Mouse (Mus musculus): Measurements from ENCODE around the gene Prkce. TPM values are rescaled to one million over a fixed set of nuclear protein-coding genes. Genes with fewer than 3 reads are reported as not detected.

Prkce gene
- polyA plus RNA-seq, 1 experiment from 2014 or later, result 35.7 TPM

- Histone ChIP-seq H3K9ac (ENCODE audit: low read depth, low read length) (no peak overlapping the region), H3K27ac (ENCODE audit: low read depth, low read length) (no peak overlapping the region), H3K4me2 (ENCODE audit: low read length) (no peak overlapping the region), H3K36me3 (ENCODE audit: control insufficient read depth, insufficient read depth, low read length) (no peaks in the 10 kb centered on the region), H3K27me3 (replicated peaks; ENCODE audit: control insufficient read depth, insufficient read depth, low read length) (no peaks in the 10 kb centered on the region), H3K4me3 (ENCODE audit: low read length) (no peak overlapping the region), H3K4me1 (ENCODE audit: control insufficient read depth, insufficient read depth, low read depth, low read length) (no peaks in the 10 kb centered on the region), H3K9me3 (ENCODE audit: control insufficient read depth, low read length) (no peaks in the 10 kb centered on the region)
- WGBS, result 91% methylated on average over 4 of the region's 4 CpGs
- no peak for ATAC-seq
These were observed 440.4 kb downstream of the Prkce start for GRCm38 (mm10) chr17:86607981-86608380.

GRCm38 (mm10) chr17:86610271-86610969 lies 442.8 kb downstream of the Prkce start:
- no peaks in the 10 kb centered on the region for H3K9me3 ChIP-seq (ENCODE audit: control insufficient read depth, low read length)
- no peaks in the 10 kb centered on the region for H3K36me3 ChIP-seq (ENCODE audit: control insufficient read depth, insufficient read depth, low read length)
- no peaks in the 10 kb centered on the region for H3K4me1 ChIP-seq (ENCODE audit: control insufficient read depth, insufficient read depth, low read depth, low read length)
- no peak overlapping the region for H3K9ac ChIP-seq (ENCODE audit: low read depth, low read length)
- no peaks in the 10 kb centered on the region for H3K27me3 ChIP-seq (replicated peaks; ENCODE audit: control insufficient read depth, insufficient read depth, low read length)
- no peak for ATAC-seq
- H3K4me2 ChIP-seq (ENCODE audit: low read length), result no peak overlapping the region
- no peak overlapping the region for H3K27ac ChIP-seq (ENCODE audit: low read depth, low read length)
- H3K4me3 ChIP-seq (ENCODE audit: low read length), result no peak overlapping the region
- 87% methylated on average over 8 of the region's 8 CpGs for WGBS

- WGBS, result 61% methylated on average over 5 of the region's 5 CpGs
- Histone ChIP-seq H3K27ac (ENCODE audit: low read depth, low read length) (no peak overlapping the region), H3K9me3 (ENCODE audit: control insufficient read depth, low read length) (no peaks in the 10 kb centered on the region), H3K36me3 (ENCODE audit: control insufficient read depth, insufficient read depth, low read length) (no peaks in the 10 kb centered on the region), H3K4me1 (ENCODE audit: control insufficient read depth, insufficient read depth, low read depth, low read length) (no peaks in the 10 kb centered on the region), H3K27me3 (replicated peaks; ENCODE audit: control insufficient read depth, insufficient read depth, low read length) (no peaks in the 10 kb centered on the region), H3K4me3 (ENCODE audit: low read length) (no peak overlapping the region), H3K9ac (ENCODE audit: low read depth, low read length) (no peak overlapping the region), H3K4me2 (ENCODE audit: low read length) (no peak overlapping the region)
- no peak for ATAC-seq
These were observed 444.2 kb downstream of the Prkce start for GRCm38 (mm10) chr17:86611772-86612171.

- ATAC-seq, result no peak
- Histone ChIP-seq H3K36me3 (ENCODE audit: control insufficient read depth, insufficient read depth, low read length) (no peaks in the 10 kb centered on the region), H3K27ac (ENCODE audit: low read depth, low read length) (no peak overlapping the region), H3K9ac (ENCODE audit: low read depth, low read length) (no peak overlapping the region), H3K4me3 (ENCODE audit: low read length) (no peak overlapping the region), H3K27me3 (replicated peaks; ENCODE audit: control insufficient read depth, insufficient read depth, low read length) (no peaks in the 10 kb centered on the region), H3K4me2 (ENCODE audit: low read length) (no peak overlapping the region), H3K4me1 (ENCODE audit: control insufficient read depth, insufficient read depth, low read depth, low read length) (peaks cover 5% of the 10 kb centered on the region; the same call in 1 of the 2 replicates), H3K9me3 (ENCODE audit: control insufficient read depth, low read length) (no peaks in the 10 kb centered on the region)
- WGBS, result 86% methylated on average over 13 of the region's 13 CpGs
These were observed 448.2 kb downstream of the Prkce start for GRCm38 (mm10) chr17:86615592-86616291.

- H3K9ac ChIP-seq (ENCODE audit: low read depth, low read length), result no peak overlapping the region
- H3K27ac ChIP-seq (ENCODE audit: low read depth, low read length), result no peak overlapping the region
- no peak overlapping the region for H3K4me3 ChIP-seq (ENCODE audit: low read length)
- 76% methylated on average over 3 of the region's 3 CpGs for WGBS
- H3K36me3 ChIP-seq (ENCODE audit: control insufficient read depth, insufficient read depth, low read length), result no peaks in the 10 kb centered on the region
- no peak for ATAC-seq
- no peaks in the 10 kb centered on the region for H3K9me3 ChIP-seq (ENCODE audit: control insufficient read depth, low read length)
- H3K4me2 ChIP-seq (ENCODE audit: low read length), result no peak overlapping the region
- no peaks in the 10 kb centered on the region for H3K27me3 ChIP-seq (replicated peaks; ENCODE audit: control insufficient read depth, insufficient read depth, low read length)
- H3K4me1 ChIP-seq (ENCODE audit: control insufficient read depth, insufficient read depth, low read depth, low read length), result peaks cover 5% of the 10 kb centered on the region; the same call in 1 of the 2 replicates
These were observed 450.1 kb downstream of the Prkce start for GRCm38 (mm10) chr17:86617570-86618237.

- Histone ChIP-seq H3K36me3 (ENCODE audit: control insufficient read depth, insufficient read depth, low read length) (no peaks in the 10 kb centered on the region), H3K4me2 (ENCODE audit: low read length) (no peak overlapping the region), H3K27me3 (replicated peaks; ENCODE audit: control insufficient read depth, insufficient read depth, low read length) (no peaks in the 10 kb centered on the region), H3K27ac (ENCODE audit: low read depth, low read length) (no peak overlapping the region), H3K4me3 (ENCODE audit: low read length) (no peak overlapping the region), H3K4me1 (ENCODE audit: control insufficient read depth, insufficient read depth, low read depth, low read length) (peaks cover 5% of the 10 kb centered on the region; the same call in 1 of the 2 replicates), H3K9ac (ENCODE audit: low read depth, low read length) (no peak overlapping the region), H3K9me3 (ENCODE audit: control insufficient read depth, low read length) (no peaks in the 10 kb centered on the region)
- peak; percentile 54; the same call in 1 of the 2 replicates for ATAC-seq
- 47% methylated on average over 4 of the region's 4 CpGs for WGBS
These were observed 450.9 kb downstream of the Prkce start for GRCm38 (mm10) chr17:86618431-86618861.

GRCm38 (mm10) chr17:86622862-86623261 lies 455.3 kb downstream of the Prkce start:
- 75% methylated on average over 3 of the region's 3 CpGs for WGBS
- Histone ChIP-seq H3K9me3 (ENCODE audit: control insufficient read depth, low read length) (no peaks in the 10 kb centered on the region), H3K4me3 (ENCODE audit: low read length) (no peak overlapping the region), H3K4me2 (ENCODE audit: low read length) (no peak overlapping the region), H3K36me3 (ENCODE audit: control insufficient read depth, insufficient read depth, low read length) (no peaks in the 10 kb centered on the region), H3K27ac (ENCODE audit: low read depth, low read length) (no peak overlapping the region), H3K27me3 (replicated peaks; ENCODE audit: control insufficient read depth, insufficient read depth, low read length) (no peaks in the 10 kb centered on the region), H3K9ac (ENCODE audit: low read depth, low read length) (no peak overlapping the region), H3K4me1 (ENCODE audit: control insufficient read depth, insufficient read depth, low read depth, low read length) (peaks cover 5% of the 10 kb centered on the region; the same call in 1 of the 2 replicates)
- no peak for ATAC-seq

- no peak overlapping the region for H3K4me3 ChIP-seq (ENCODE audit: low read length)
- 93% methylated on average over 6 of the region's 6 CpGs for WGBS
- peaks cover 3% of the 10 kb centered on the region; the same call in 1 of the 2 replicates for H3K36me3 ChIP-seq (ENCODE audit: control insufficient read depth, insufficient read depth, low read length)
- no peak overlapping the region for H3K4me2 ChIP-seq (ENCODE audit: low read length)
- H3K27ac ChIP-seq (ENCODE audit: low read depth, low read length), result no peak overlapping the region
- no peaks in the 10 kb centered on the region for H3K27me3 ChIP-seq (replicated peaks; ENCODE audit: control insufficient read depth, insufficient read depth, low read length)
- no peak for ATAC-seq
- no peaks in the 10 kb centered on the region for H3K4me1 ChIP-seq (ENCODE audit: control insufficient read depth, insufficient read depth, low read depth, low read length)
- H3K9ac ChIP-seq (ENCODE audit: low read depth, low read length), result no peak overlapping the region
- no peaks in the 10 kb centered on the region for H3K9me3 ChIP-seq (ENCODE audit: control insufficient read depth, low read length)
These were observed 458.9 kb downstream of the Prkce start for GRCm38 (mm10) chr17:86626523-86626922.

- no peak for ATAC-seq
- no peaks in the 10 kb centered on the region for H3K9me3 ChIP-seq (ENCODE audit: control insufficient read depth, low read length)
- no peak overlapping the region for H3K4me2 ChIP-seq (ENCODE audit: low read length)
- no peak overlapping the region for H3K27ac ChIP-seq (ENCODE audit: low read depth, low read length)
- H3K36me3 ChIP-seq (ENCODE audit: control insufficient read depth, insufficient read depth, low read length), result peaks cover 5% of the 10 kb centered on the region; the same call in 1 of the 2 replicates
- no peak overlapping the region for H3K9ac ChIP-seq (ENCODE audit: low read depth, low read length)
- H3K4me1 ChIP-seq (ENCODE audit: control insufficient read depth, insufficient read depth, low read depth, low read length), result no peaks in the 10 kb centered on the region
- H3K4me3 ChIP-seq (ENCODE audit: low read length), result no peak overlapping the region
- H3K27me3 ChIP-seq (replicated peaks; ENCODE audit: control insufficient read depth, insufficient read depth, low read length), result no peaks in the 10 kb centered on the region
- 64% methylated on average over 4 of the region's 4 CpGs for WGBS
These were observed 465.5 kb downstream of the Prkce start for GRCm38 (mm10) chr17:86633131-86633530.
